Mouse (Mus musculus): ENCODE results near the gene Socs3. TPM values are rescaled to one million over a fixed set of nuclear protein-coding genes. Genes with fewer than 3 reads are reported as not detected.

Socs3 gene
- polyA plus RNA-seq, 1 experiment from 2014 or later, result 5.4 TPM

DNA sequence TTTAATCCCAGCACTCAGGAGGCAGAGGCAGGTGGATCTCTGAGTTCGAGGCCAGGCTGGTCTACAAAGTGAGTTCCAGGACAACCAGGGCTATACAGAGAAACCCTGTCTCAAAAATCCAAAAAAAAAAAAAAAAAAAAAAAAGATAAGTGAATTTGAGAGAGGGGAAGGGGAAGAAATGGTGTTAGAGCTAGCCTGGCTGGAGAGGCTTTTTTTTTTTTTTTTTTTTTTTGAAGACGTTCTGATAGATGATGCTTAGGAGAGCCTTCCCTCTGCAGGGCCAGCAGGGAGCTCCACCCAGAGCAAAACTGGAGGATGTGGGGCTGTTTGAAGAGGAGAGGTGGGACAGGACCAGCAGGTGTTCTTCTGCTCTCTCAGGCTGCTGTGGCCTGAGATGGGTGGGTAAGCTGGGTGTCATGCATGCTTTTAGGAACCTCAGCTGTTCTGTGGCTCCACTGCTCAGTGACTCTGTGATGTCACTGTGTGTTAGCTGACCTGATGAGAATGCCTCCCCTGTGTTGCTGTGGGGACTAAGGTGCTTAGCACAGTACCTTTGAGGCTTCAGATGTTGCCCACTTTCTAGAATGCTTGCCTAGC, 1.9 kb upstream of the Socs3 start:
- peaks cover 32% of the 10 kb centered on the region for H3K4me1 ChIP-seq (ENCODE audit: insufficient read depth)
- no peak for TF ChIP-seq CTCF (IDR thresholded peaks at IDR 0.05; ENCODE audit: low read depth)
- H3K4me2 ChIP-seq, result no peak overlapping the region
- 0 out of 2 replicates have a peak, but pooled peaks cover 9% of the 10 kb centered on the region for H3K27me3 ChIP-seq (ENCODE audit: insufficient read depth, low read length)
- WGBS, result 38% methylated on average over 2 of the region's 2 CpGs
- no peaks in the 10 kb centered on the region for H3K36me3 ChIP-seq (ENCODE audit: insufficient read depth)
- DNase-seq (no peak), ATAC-seq (ENCODE audit: insufficient read depth) (no peak)
- H3K9ac ChIP-seq, result no peak overlapping the region
- no peaks in the 10 kb centered on the region for H3K9me3 ChIP-seq (ENCODE audit: low read depth, low read length)
- no peak overlapping the region for H3K4me3 ChIP-seq (ENCODE audit: low read depth, low read length)
- H3K27ac ChIP-seq (ENCODE audit: low read depth), result no peak overlapping the region

DNA sequence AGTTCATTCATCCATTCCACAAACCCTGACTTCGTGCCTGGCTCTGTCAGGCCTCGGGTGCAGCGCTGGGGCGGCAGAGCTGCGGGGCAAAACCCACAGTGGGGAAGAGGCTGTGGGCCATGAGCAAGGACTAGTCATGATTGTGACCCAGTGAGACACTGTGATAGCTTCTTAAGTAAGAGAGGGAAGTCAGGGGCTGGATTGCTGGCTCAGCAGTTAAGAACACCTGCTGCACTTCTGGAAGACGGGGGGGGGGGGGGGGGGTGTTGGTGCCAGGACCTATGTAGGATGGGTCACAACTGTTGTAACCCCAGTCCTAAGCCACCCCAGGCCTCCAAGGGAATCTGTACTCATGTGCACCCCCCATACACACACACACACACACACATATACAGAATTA, 1.3 kb upstream of the Socs3 start:
- no peak for DNase-seq
- no peak for TF ChIP-seq CTCF (IDR thresholded peaks at IDR 0.05; ENCODE audit: low read depth)
- peaks cover 35% of the 10 kb centered on the region for H3K4me1 ChIP-seq (ENCODE audit: insufficient read depth)

DNA sequence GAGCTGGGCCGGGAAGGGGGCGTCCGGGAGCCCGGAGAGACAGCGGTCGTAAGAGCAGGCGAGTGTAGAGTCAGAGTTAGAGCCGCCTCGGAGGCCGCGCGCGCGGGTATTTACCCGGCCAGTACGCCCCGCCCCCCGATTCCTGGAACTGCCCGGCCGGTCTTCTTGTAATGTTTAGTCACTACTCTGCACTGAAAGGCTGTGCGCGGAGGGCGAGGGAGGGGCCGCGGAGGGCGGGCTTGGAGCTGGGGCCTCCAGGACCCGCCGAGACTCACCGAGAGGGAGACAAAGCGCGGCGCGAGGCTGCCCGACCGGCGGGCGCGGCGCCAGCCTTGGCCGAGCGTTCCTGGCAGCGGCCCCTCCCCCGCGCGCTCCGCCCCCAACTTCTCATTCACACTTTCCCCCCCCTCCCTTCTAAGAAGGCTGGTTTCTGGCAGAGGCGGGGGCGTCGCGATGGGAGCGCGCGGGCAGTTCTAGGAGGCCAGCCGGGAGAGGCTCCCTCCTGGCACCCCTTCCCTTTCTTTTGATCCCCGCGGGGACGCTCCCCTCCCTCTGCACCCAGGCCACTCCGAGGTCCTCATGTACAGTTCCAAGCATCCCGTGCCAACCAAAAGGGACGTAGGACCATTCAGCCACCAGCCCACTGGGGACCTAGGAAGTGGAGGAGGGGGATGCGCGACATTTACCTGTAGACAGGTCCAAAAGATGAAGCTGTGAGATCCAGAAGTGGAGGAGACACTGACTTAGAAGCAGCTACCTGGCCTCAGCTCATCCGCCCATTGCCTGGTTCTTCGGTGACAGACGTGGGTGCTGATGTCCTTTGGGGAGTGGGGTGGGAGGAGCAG, 525 bp downstream of the Socs3 start:
- no peak for TF ChIP-seq CTCF (IDR thresholded peaks at IDR 0.05; ENCODE audit: low read depth)
- Histone ChIP-seq H3K36me3 (ENCODE audit: insufficient read depth) (peaks cover 13% of the 10 kb centered on the region), H3K4me3 (ENCODE audit: low read depth, low read length) (peak overlapping the region; percentile 73), H3K4me2 (peak overlapping the region; percentile 99), H3K4me1 (ENCODE audit: insufficient read depth) (peaks cover 29% of the 10 kb centered on the region), H3K9ac (peak overlapping the region; percentile 81), H3K27ac (ENCODE audit: low read depth) (peak overlapping the region; percentile 97), H3K27me3 (ENCODE audit: insufficient read depth, low read length) (0 out of 2 replicates have a peak, but pooled peaks cover 12% of the 10 kb centered on the region), H3K9me3 (ENCODE audit: low read depth, low read length) (no peaks in the 10 kb centered on the region)
- under 1% methylated on average over 63 of the region's 65 CpGs for WGBS
- DNase-seq, result peak; percentile 98
- ATAC-seq (ENCODE audit: insufficient read depth), result peak; percentile 96

More for the DNA sequence above, 1.3 kb upstream of the Socs3 start:
- Histone ChIP-seq H3K9me3 (ENCODE audit: low read depth, low read length) (no peaks in the 10 kb centered on the region), H3K4me3 (ENCODE audit: low read depth, low read length) (no peak overlapping the region), H3K27ac (ENCODE audit: low read depth) (no peak overlapping the region), H3K4me2 (no peak overlapping the region), H3K9ac (no peak overlapping the region), H3K27me3 (ENCODE audit: insufficient read depth, low read length) (0 out of 2 replicates have a peak, but pooled peaks cover 12% of the 10 kb centered on the region), H3K36me3 (ENCODE audit: insufficient read depth) (peaks cover 5% of the 10 kb centered on the region; the same call in 1 of the 2 replicates)
- no peak for ATAC-seq (ENCODE audit: insufficient read depth)
- 78% methylated on average over 6 of the region's 6 CpGs for WGBS

DNA sequence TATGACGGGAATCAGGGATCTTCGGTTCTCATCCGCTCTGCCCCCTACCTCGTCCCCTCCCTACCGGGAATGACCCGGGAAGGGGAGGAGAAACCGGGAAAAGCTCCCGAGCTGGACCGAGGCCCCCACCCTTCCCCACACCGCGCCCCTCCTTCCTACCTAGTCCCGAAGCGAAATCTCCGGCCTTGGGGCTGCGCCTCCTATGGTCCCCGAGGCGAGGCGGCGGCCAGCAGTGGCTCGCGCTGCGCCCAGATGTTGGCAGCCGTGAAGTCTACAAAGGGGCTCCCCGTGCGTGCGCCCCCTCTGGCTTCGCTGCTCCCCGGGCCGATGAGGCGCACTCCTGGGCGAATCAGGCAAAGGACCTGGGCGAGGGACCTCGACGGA, 1.1 kb downstream of the Socs3 start:
- peak overlapping the region; percentile 97 for H3K27ac ChIP-seq (ENCODE audit: low read depth)
- peak overlapping the region; percentile 81 for H3K9ac ChIP-seq
- peak overlapping the region; percentile 73 for H3K4me3 ChIP-seq (ENCODE audit: low read depth, low read length)
- H3K4me2 ChIP-seq, result peak overlapping the region; percentile 99
- ATAC-seq (ENCODE audit: insufficient read depth), result peak; percentile 45
- 0 out of 2 replicates have a peak, but pooled peaks cover 12% of the 10 kb centered on the region for H3K27me3 ChIP-seq (ENCODE audit: insufficient read depth, low read length)
- WGBS, result under 1% methylated on average over 34 of the region's 34 CpGs
- peaks cover 31% of the 10 kb centered on the region; the same call in 1 of the 2 replicates for H3K4me1 ChIP-seq (ENCODE audit: insufficient read depth)
- peak; percentile 35 for TF ChIP-seq CTCF (IDR thresholded peaks at IDR 0.05; ENCODE audit: low read depth)
- no peak for DNase-seq
- H3K9me3 ChIP-seq (ENCODE audit: low read depth, low read length), result no peaks in the 10 kb centered on the region
- peaks cover 13% of the 10 kb centered on the region for H3K36me3 ChIP-seq (ENCODE audit: insufficient read depth)

DNA sequence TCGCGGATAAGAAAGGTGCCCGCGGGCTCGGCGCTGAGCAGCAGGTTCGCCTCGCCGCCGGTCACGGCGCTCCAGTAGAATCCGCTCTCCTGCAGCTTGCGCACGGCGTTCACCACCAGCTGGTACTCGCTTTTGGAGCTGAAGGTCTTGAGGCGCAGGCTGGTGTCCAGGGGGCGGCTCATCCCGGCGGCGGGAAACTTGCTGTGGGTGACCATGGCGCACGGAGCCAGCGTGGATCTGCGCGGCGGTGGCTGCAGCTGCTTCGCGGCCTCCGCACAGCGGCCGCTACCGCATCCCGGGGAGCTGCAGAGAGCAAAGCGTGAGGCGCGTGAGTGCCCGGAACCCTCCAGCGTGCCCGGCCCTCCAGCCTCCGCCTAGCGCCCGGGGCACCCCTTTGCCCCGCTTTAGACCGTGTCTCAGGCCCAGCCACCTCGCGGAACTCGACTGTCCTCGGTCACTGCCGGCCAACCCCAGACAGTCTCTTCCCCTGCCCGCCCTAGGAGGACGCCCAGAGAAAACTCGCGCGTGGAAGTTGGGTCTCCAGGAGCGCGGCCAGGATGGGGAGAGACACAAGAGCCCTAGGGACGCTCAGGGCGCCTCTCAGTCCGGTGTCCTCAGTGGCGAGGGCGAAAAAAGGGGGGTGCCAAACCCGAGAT, 1.7 kb downstream of the Socs3 start:
- under 1% methylated on average over 64 of the region's 64 CpGs for WGBS
- Histone ChIP-seq H3K4me1 (ENCODE audit: insufficient read depth) (peaks cover 32% of the 10 kb centered on the region; the same call in 1 of the 2 replicates), H3K36me3 (ENCODE audit: insufficient read depth) (peaks cover 13% of the 10 kb centered on the region)

DNA sequence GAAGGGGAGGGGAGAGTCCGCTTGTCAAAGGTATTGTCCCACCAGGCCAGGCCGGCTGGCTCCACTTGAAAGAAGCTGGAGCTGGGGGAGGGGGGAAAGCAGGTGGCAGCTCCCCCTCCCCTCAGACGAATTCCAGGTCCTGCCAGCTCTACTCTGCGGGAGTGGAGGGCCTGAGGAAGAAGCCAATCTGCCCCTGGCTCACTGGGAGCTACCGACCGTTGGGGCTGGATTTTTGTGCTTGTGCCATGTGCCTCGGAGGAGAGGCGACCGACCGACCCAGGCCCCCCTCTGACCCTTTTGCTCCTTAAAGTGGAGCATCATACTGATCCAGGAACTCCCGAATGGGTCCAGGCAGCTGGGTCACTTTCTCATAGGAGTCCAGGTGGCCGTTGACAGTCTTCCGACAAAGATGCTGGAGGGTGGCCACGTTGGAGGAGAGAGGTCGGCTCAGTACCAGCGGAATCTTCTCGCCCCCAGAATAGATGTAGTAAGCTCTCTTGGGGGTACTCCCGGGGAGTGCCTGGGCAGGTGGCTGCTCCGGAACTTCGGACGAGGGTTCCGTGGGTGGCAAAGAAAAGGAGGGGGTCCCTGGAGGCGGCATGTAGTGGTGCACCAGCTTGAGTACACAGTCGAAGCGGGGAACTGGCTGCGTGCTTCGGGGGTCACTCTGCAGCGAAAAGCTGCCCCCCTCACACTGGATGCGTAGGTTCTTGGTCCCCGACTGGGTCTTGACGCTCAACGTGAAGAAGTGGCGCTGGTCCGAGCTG, 2.4 kb downstream of the Socs3 start:
- DNase-seq (no peak), ATAC-seq (ENCODE audit: insufficient read depth) (no peak)
- WGBS, result 12% methylated on average over 34 of the region's 34 CpGs
- Histone ChIP-seq H3K9me3 (ENCODE audit: low read depth, low read length) (no peaks in the 10 kb centered on the region), H3K36me3 (ENCODE audit: insufficient read depth) (peaks cover 13% of the 10 kb centered on the region), H3K27me3 (ENCODE audit: insufficient read depth, low read length) (0 out of 2 replicates have a peak, but pooled peaks cover 12% of the 10 kb centered on the region), H3K4me1 (ENCODE audit: insufficient read depth) (peaks cover 39% of the 10 kb centered on the region; the same call in 1 of the 2 replicates), H3K9ac (peak overlapping the region; percentile 81), H3K4me2 (peak overlapping the region; percentile 99), H3K27ac (ENCODE audit: low read depth) (no peak overlapping the region), H3K4me3 (ENCODE audit: low read depth, low read length) (peak overlapping the region; percentile 73)
- TF ChIP-seq CTCF (IDR thresholded peaks at IDR 0.05; ENCODE audit: low read depth), result peak; percentile 25

More for the DNA sequence above, 1.7 kb downstream of the Socs3 start:
- Histone ChIP-seq H3K4me2 (peak overlapping the region; percentile 99), H3K9me3 (ENCODE audit: low read depth, low read length) (no peaks in the 10 kb centered on the region), H3K9ac (peak overlapping the region; percentile 81), H3K27ac (ENCODE audit: low read depth) (peak overlapping the region; percentile 97), H3K27me3 (ENCODE audit: insufficient read depth, low read length) (0 out of 2 replicates have a peak, but pooled peaks cover 12% of the 10 kb centered on the region), H3K4me3 (ENCODE audit: low read depth, low read length) (peak overlapping the region; percentile 73)
- ATAC-seq (ENCODE audit: insufficient read depth), result no peak
- TF ChIP-seq CTCF (IDR thresholded peaks at IDR 0.05; ENCODE audit: low read depth), result no peak
- DNase-seq, result peak; percentile 66
